Mouse (Mus musculus) thymus, adult 2 months (tissue): ENCODE measurements around the gene Cope. TPM values are rescaled to one million over a fixed set of nuclear protein-coding genes. Genes with fewer than 3 reads are reported as not detected.
A peak's percentile ranks its signal among the peaks of the same experiment; 100 is the strongest.

Experiments used
- DNase-seq: peaks from one replicate; pipeline ENCODE4 v3.0.0; 2021
- H3K27ac ChIP-seq: fragments of 200-500 bp; 2 replicates; pipeline ENCODE4 v1.5.1; 2012; ENCODE audit warnings: low read length, control low read depth; ENCODE audit not compliant: control insufficient read depth, insufficient read depth
- H3K27me3 ChIP-seq: fragments of 200-500 bp; 2 replicates; pipeline ENCODE4 v1.6.1; 2012; ENCODE audit warnings: mild to moderate bottlenecking, low read length, moderate library complexity, mixed read lengths; ENCODE audit not compliant: control insufficient read depth, insufficient read depth
- H3K36me3 ChIP-seq: fragments of 200-500 bp; 2 replicates; pipeline ENCODE4 v1.6.1; 2012; ENCODE audit warnings: mild to moderate bottlenecking, low read length, moderate library complexity; ENCODE audit not compliant: control insufficient read depth, insufficient read depth
- H3K4me1 ChIP-seq: fragments of 200-500 bp; replicated peaks from 2 replicates; pipeline ENCODE4 v1.6.1; 2012; ENCODE audit warnings: low read length; ENCODE audit not compliant: control insufficient read depth, insufficient read depth
- H3K4me3 ChIP-seq: fragments of 200-500 bp; 2 replicates; pipeline ENCODE4 v1.5.1; 2012; ENCODE audit warnings: mild to moderate bottlenecking, low read length, control low read depth, moderate library complexity; ENCODE audit not compliant: control insufficient read depth, insufficient read depth
- CTCF ChIP-seq: fragments of 200-500 bp; IDR thresholded peaks from 2 replicates; pipeline ENCODE4 v1.5.1; 2012; ENCODE audit warnings: mild to moderate bottlenecking, control low read depth, low read length, moderate library complexity, borderline replicate concordance; ENCODE audit not compliant: control insufficient read depth, poor library complexity, insufficient read depth; ENCODE audit errors: extremely low read depth
- POLR2A ChIP-seq: fragments of 200-500 bp; IDR thresholded peaks from 2 replicates; pipeline ENCODE4 v1.6.1; 2012; ENCODE audit warnings: mild to moderate bottlenecking, low read length, control low read depth, moderate library complexity; ENCODE audit not compliant: control insufficient read depth, poor library complexity, insufficient read depth; ENCODE audit errors: extremely low read depth
- WGBS: fragments of 180-500 bp; shearing (Covaris S2); methylation state at CpG from one replicate; pipeline ENCODE4 v1.1.7; 2018; 5-methylcytosine and 5-hydroxymethylcytosine counted together
- polyA plus RNA-seq: library from polyadenylated mRNA; depleted of rRNA; stranded (reverse); fragments of >200 nt; gene quantifications from 2 replicates; pipeline ENCODE4 v1.2.3, GENCODE M21; 2012; rRNA removed

Gene Cope
- polyA plus RNA-seq = 397 and 454 TPM in 2 replicates

- Histone ChIP-seq H3K4me1 (peaks cover 19% of the 10 kb centered on the region), H3K27ac (no peak within 1 kb of the TSS; the same call in 1 of the 2 replicates), H3K36me3 (peaks cover 14% of the 10 kb centered on the region; the same call in 1 of the 2 replicates), H3K4me3 (peak within 1 kb of the TSS; percentile 73), H3K27me3 (no peaks in the 10 kb centered on the region)
- under 1% methylated on average over 40 of the region's 40 CpGs for WGBS
- TF ChIP-seq CTCF = 0 out of 2 replicates have a peak, but pooled peaks have one; percentile 18
- peak; percentile 37; the same call in 1 of the 2 replicates for TF ChIP-seq POLR2A
- peak; percentile 92 for DNase-seq
Measured at GRCm38 (mm10) chr8:70302358-70302890, at the start of gene Cope, which contains the start of gene Ddx49. Gene Cope, plus strand, starts transcription at chr8:70302518. Gene Ddx49, minus strand, starts transcription at chr8:70302489.

- no peak overlapping the region for H3K4me3 ChIP-seq
- no peak overlapping the region for H3K27ac ChIP-seq
- no peak for DNase-seq
- TF ChIP-seq CTCF = no peak
- no peaks in the 10 kb centered on the region for H3K4me1 ChIP-seq
- H3K36me3 ChIP-seq = peaks cover 69% of the 10 kb centered on the region
- WGBS = 86% methylated on average over 1 of the region's 1 CpGs
- H3K27me3 ChIP-seq = no peaks in the 10 kb centered on the region
Measured at GRCm38 (mm10) chr8:70254628-70255027, 47.7 kb upstream of the Cope start.

GRCm38 (mm10) chr8:70257456-70257855, 44.9 kb upstream of the Cope start:
- Histone ChIP-seq H3K4me3 (no peak overlapping the region), H3K27me3 (no peaks in the 10 kb centered on the region), H3K4me1 (no peaks in the 10 kb centered on the region), H3K27ac (no peak overlapping the region), H3K36me3 (peaks cover 55% of the 10 kb centered on the region)
- WGBS = 51% methylated on average over 3 of the region's 3 CpGs
- no peak for DNase-seq
- TF ChIP-seq POLR2A (no peak), CTCF (no peak)

- no peak overlapping the region for H3K27ac ChIP-seq
Measured at GRCm38 (mm10) chr8:70258600-70258999, 43.7 kb upstream of the Cope start.

GRCm38 (mm10) chr8:70259043-70259442, 43.3 kb upstream of the Cope start:
- WGBS = 88% methylated on average over 2 of the region's 2 CpGs
- Histone ChIP-seq H3K4me3 (no peak overlapping the region), H3K36me3 (peaks cover 52% of the 10 kb centered on the region), H3K27ac (no peak overlapping the region), H3K4me1 (no peaks in the 10 kb centered on the region), H3K27me3 (no peaks in the 10 kb centered on the region)
- no peak for DNase-seq
- no peak for TF ChIP-seq POLR2A
- no peak for TF ChIP-seq CTCF

More at GRCm38 (mm10) chr8:70258600-70258999, 43.7 kb upstream of the Cope start:
- DNase-seq = no peak
- no peaks in the 10 kb centered on the region for H3K4me1 ChIP-seq
- TF ChIP-seq CTCF (no peak), POLR2A (no peak)
- 96% methylated on average over 5 of the region's 5 CpGs for WGBS
- peaks cover 54% of the 10 kb centered on the region for H3K36me3 ChIP-seq
- no peaks in the 10 kb centered on the region for H3K27me3 ChIP-seq
- no peak overlapping the region for H3K4me3 ChIP-seq

GRCm38 (mm10) chr8:70267674-70268073, 34.6 kb upstream of the Cope start:
- Histone ChIP-seq H3K4me3 (no peak overlapping the region), H3K36me3 (peaks cover 12% of the 10 kb centered on the region), H3K27me3 (no peaks in the 10 kb centered on the region), H3K4me1 (peaks cover 17% of the 10 kb centered on the region), H3K27ac (no peak overlapping the region)
- no peak for TF ChIP-seq POLR2A
- TF ChIP-seq CTCF = no peak
- DNase-seq = no peak
- WGBS = 93% methylated on average over 3 of the region's 3 CpGs

- no peak for DNase-seq
- Histone ChIP-seq H3K4me1 (peaks cover 17% of the 10 kb centered on the region), H3K4me3 (no peak overlapping the region), H3K36me3 (peaks cover 5% of the 10 kb centered on the region; the same call in 1 of the 2 replicates), H3K27me3 (no peaks in the 10 kb centered on the region), H3K27ac (peak overlapping the region; percentile 21; the same call in 1 of the 2 replicates)
- WGBS = 71% methylated on average over 5 of the region's 5 CpGs
- no peak for TF ChIP-seq POLR2A
- TF ChIP-seq CTCF = no peak
Measured at GRCm38 (mm10) chr8:70268311-70268710, 34.0 kb upstream of the Cope start.
